Mouse (Mus musculus) olfactory bulb, adult 2 months (tissue): ENCODE measurements around the gene Rae1. TPM values are rescaled to one million over a fixed set of nuclear protein-coding genes. Genes with fewer than 3 reads are reported as not detected.

Experiments used
- H3K27ac ChIP-seq: fragments of 200-500 bp; 2 replicates; pipeline ENCODE4 v1.5.1; 2012; ENCODE audit warnings: low read depth, low read length; ENCODE audit not compliant: insufficient read depth
- H3K4me1 ChIP-seq: fragments of 200-500 bp; 2 replicates; pipeline ENCODE4 v1.6.1; 2012; ENCODE audit warnings: low read length; ENCODE audit not compliant: control insufficient read depth, insufficient read depth
- H3K4me3 ChIP-seq: fragments of 200-500 bp; 2 replicates; pipeline ENCODE4 v1.5.1; 2012; ENCODE audit warnings: mild to moderate bottlenecking, low read depth, low read length, moderate library complexity; ENCODE audit not compliant: insufficient read depth
- CTCF ChIP-seq: fragments of 200-500 bp; IDR thresholded peaks from 2 replicates; pipeline ENCODE4 v1.5.1; 2012; ENCODE audit warnings: low read depth, mild to moderate bottlenecking, low read length, moderate library complexity; ENCODE audit not compliant: insufficient read depth
- POLR2A ChIP-seq: fragments of 200-500 bp; IDR thresholded peaks from 2 replicates; pipeline ENCODE4 v1.6.1; 2012; ENCODE audit warnings: mild to moderate bottlenecking, low read depth, low read length, moderate library complexity; ENCODE audit not compliant: insufficient read depth
- WGBS: fragments of 180-500 bp; shearing (Covaris S2); methylation state at CpG from one replicate; pipeline ENCODE4 v1.1.7; 2018; 5-methylcytosine and 5-hydroxymethylcytosine counted together
- polyA plus RNA-seq: library from polyadenylated mRNA; stranded (reverse); fragments of >200 nt; gene quantifications from 2 replicates; pipeline ENCODE4 v1.2.4, GENCODE M21; 2012; ENCODE audit warnings: low replicate concordance; ENCODE audit not compliant: missing spikeins, insufficient read depth, insufficient read length

Rae1 gene
- polyA plus RNA-seq, 1 experiment, result not detected

- no peak for TF ChIP-seq CTCF
- TF ChIP-seq POLR2A, result no peak
- WGBS, result 95% methylated on average over 43 of the region's 43 CpGs
- no peak overlapping the region for H3K27ac ChIP-seq
- H3K4me1 ChIP-seq, result peaks cover 20% of the 10 kb centered on the region
- no peak overlapping the region for H3K4me3 ChIP-seq
These were observed 20.1 kb upstream of the Rae1 start for GRCm38 (mm10) chr2:172979666-172980345.

GRCm38 (mm10) chr2:172982776-172983561 is 16.9 kb upstream of the Rae1 start:
- Histone ChIP-seq H3K4me3 (no peak overlapping the region), H3K27ac (no peak overlapping the region), H3K4me1 (peaks cover 2% of the 10 kb centered on the region; the same call in 1 of the 2 replicates)
- WGBS, result 89% methylated on average over 9 of the region's 9 CpGs
- TF ChIP-seq CTCF, result no peak

- H3K4me1 ChIP-seq, result peaks cover 3% of the 10 kb centered on the region; the same call in 1 of the 2 replicates
- H3K27ac ChIP-seq, result no peak overlapping the region
- WGBS, result 89% methylated on average over 6 of the region's 6 CpGs
- TF ChIP-seq POLR2A (no peak), CTCF (no peak)
- H3K4me3 ChIP-seq, result no peak overlapping the region
These were observed 9.8 kb upstream of the Rae1 start for GRCm38 (mm10) chr2:172990161-172990560.

GRCm38 (mm10) chr2:172996207-172996606 is 3.7 kb upstream of the Rae1 start:
- H3K27ac ChIP-seq, result no peak overlapping the region
- 9% methylated on average over 4 of the region's 4 CpGs for WGBS
- H3K4me3 ChIP-seq, result no peak overlapping the region
- TF ChIP-seq POLR2A (no peak), CTCF (peak; percentile 74)
- peaks cover 11% of the 10 kb centered on the region for H3K4me1 ChIP-seq

- Histone ChIP-seq H3K4me1 (peaks cover 15% of the 10 kb centered on the region), H3K27ac (no peak overlapping the region), H3K4me3 (no peak overlapping the region)
- TF ChIP-seq POLR2A (no peak), CTCF (no peak)
- WGBS, result 74% methylated on average over 11 of the region's 11 CpGs
These were observed 2.2 kb upstream of the Rae1 start for GRCm38 (mm10) chr2:172997748-172998147.

GRCm38 (mm10) chr2:172998478-172998877 is 1.4 kb upstream of the Rae1 start:
- Histone ChIP-seq H3K4me3 (no peak overlapping the region), H3K4me1 (peaks cover 15% of the 10 kb centered on the region), H3K27ac (no peak overlapping the region)
- WGBS, result 71% methylated on average over 7 of the region's 7 CpGs
- TF ChIP-seq POLR2A (no peak), CTCF (no peak)

GRCm38 (mm10) chr2:173000285-173000652 is 352 bp downstream of the Rae1 start:
- no peak for TF ChIP-seq POLR2A
- TF ChIP-seq CTCF, result no peak
- under 1% methylated on average over 42 of the region's 42 CpGs for WGBS
- Histone ChIP-seq H3K4me1 (peaks cover 15% of the 10 kb centered on the region), H3K4me3 (peak overlapping the region; percentile 79), H3K27ac (no peak overlapping the region)

GRCm38 (mm10) chr2:173000921-173001320 is 1.0 kb downstream of the Rae1 start:
- Histone ChIP-seq H3K4me3 (peak overlapping the region; percentile 79), H3K27ac (no peak overlapping the region), H3K4me1 (peaks cover 15% of the 10 kb centered on the region)
- TF ChIP-seq CTCF (no peak), POLR2A (no peak)
- 10% methylated on average over 8 of the region's 8 CpGs for WGBS

GRCm38 (mm10) chr2:173003737-173004136 is 3.8 kb downstream of the Rae1 start:
- 91% methylated on average over 8 of the region's 8 CpGs for WGBS

More at GRCm38 (mm10) chr2:173003737-173004136, 3.8 kb downstream of the Rae1 start:
- no peak overlapping the region for H3K27ac ChIP-seq
- peaks cover 12% of the 10 kb centered on the region for H3K4me1 ChIP-seq
- TF ChIP-seq CTCF, result no peak
- no peak for TF ChIP-seq POLR2A
- H3K4me3 ChIP-seq, result no peak overlapping the region
